Mouse (Mus musculus): ENCODE measurements at regions not wholly inside any gene's neighbourhood (a gene's known extent, or its start where the extent isn't known, plus 50 kb on each side); places are given as distances from the start of the nearest gene placed in this dataset.
A peak's percentile ranks its signal among the peaks of the same experiment; 100 is the strongest.

DNA sequence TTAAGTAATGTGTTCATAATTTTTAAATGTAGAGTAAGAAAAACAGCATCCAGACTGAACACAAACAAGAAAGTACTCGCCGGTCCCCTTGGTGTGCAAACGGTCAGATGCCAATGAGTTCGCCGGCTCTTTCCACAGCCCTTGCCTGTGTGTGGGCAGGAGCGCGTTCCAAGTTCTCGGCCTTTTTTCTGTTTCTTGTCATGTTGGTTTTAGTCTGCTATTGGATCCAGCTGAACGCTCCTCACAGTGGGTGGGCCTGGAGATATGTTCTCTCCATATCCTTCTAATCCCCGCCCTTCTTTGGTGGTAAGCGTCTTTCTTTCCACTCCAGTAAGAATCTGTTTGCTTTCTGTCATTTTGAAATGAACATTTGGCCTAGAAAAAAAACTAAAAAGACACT is 116.6 kb downstream of the Lrig3 start:
- Histone ChIP-seq H3K27ac (ENCODE audit: control insufficient read depth, low read depth, low read length) (no peak overlapping the region), H3K36me3 (ENCODE audit: control insufficient read depth in 1 of 2, insufficient read depth in 2 of 2, low read length in 2 of 2) (no peaks in the 10 kb centered on the region), H3K27me3 (ENCODE audit: control insufficient read depth in 1 of 2, insufficient read depth in 2 of 2, low read length in 2 of 2) (no peaks in the 10 kb centered on the region), H3K9me3 (replicated peaks; ENCODE audit: insufficient read depth, low read length) (no peaks in the 10 kb centered on the region), H3K4me3 (ENCODE audit: control insufficient read depth in 1 of 2, insufficient read depth in 1 of 2, low read depth in 2 of 2, low read length in 2 of 2) (no peak overlapping the region), H3K9ac (ENCODE audit: control insufficient read depth, low read depth, low read length, poor library complexity, severe bottlenecking) (no peak overlapping the region), H3K4me1 (ENCODE audit: control insufficient read depth in 1 of 2, insufficient read depth in 2 of 2, low read length in 2 of 2) (no peaks in the 10 kb centered on the region), H3K79me2 (ENCODE audit: control insufficient read depth, insufficient read depth, low read length, poor library complexity) (no peaks in the 10 kb centered on the region)
- no peak for DNase-seq (ENCODE audit: low read depth, low spot score)
- TF ChIP-seq RAD21 (IDR thresholded peaks at IDR 0.05; ENCODE audit: low read depth, low read length): no peak

DNA sequence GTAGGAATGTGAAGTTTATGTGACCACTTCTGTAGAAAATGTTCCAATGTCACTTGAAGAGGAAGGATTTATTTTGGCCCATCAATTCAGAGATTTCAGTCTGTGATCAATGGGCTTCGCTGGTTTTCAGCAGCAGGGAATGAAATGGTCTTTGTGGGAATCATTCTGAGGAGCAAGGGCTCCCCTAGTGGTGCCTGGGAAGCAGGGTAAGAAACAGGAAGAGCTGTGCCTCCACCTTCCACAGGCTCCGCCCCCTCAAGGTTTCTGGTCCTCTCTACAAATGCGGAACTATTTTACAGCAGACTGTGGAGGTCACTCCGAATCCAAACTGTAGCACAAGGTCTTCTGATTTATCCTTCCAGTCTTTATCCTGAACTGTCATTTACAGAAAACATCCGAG is 120.7 kb downstream of the Lrig3 start:
- Histone ChIP-seq H3K79me2 (ENCODE audit: control insufficient read depth, insufficient read depth, low read length, poor library complexity) (no peaks in the 10 kb centered on the region), H3K36me3 (ENCODE audit: control insufficient read depth in 1 of 2, insufficient read depth in 2 of 2, low read length in 2 of 2) (no peaks in the 10 kb centered on the region), H3K4me1 (ENCODE audit: control insufficient read depth in 1 of 2, insufficient read depth in 2 of 2, low read length in 2 of 2) (no peaks in the 10 kb centered on the region), H3K27ac (ENCODE audit: control insufficient read depth, low read depth, low read length) (no peak overlapping the region), H3K9ac (ENCODE audit: control insufficient read depth, low read depth, low read length, poor library complexity, severe bottlenecking) (no peak overlapping the region), H3K27me3 (ENCODE audit: control insufficient read depth in 1 of 2, insufficient read depth in 2 of 2, low read length in 2 of 2) (no peaks in the 10 kb centered on the region), H3K9me3 (replicated peaks; ENCODE audit: insufficient read depth, low read length) (no peaks in the 10 kb centered on the region), H3K4me3 (ENCODE audit: control insufficient read depth in 1 of 2, insufficient read depth in 1 of 2, low read depth in 2 of 2, low read length in 2 of 2) (no peak overlapping the region)
- DNase-seq (ENCODE audit: low read depth, low spot score): peak; percentile 8
- TF ChIP-seq CHD2 (IDR thresholded peaks at IDR 0.05; ENCODE audit: low read length) (no peak), CTCF (IDR thresholded peaks at IDR 0.05 in 2 of 3, conservative IDR thresholded peaks at IDR 0.05 in 1 of 3; ENCODE audit: control insufficient read depth in 1 of 3, insufficient read depth in 1 of 3, low read depth in 2 of 3, low read length in 3 of 3, poor library complexity in 1 of 3, severe bottlenecking in 1 of 3) (no peak; a peak in 1 of 6 replicates), MYC (IDR thresholded peaks at IDR 0.05; ENCODE audit: low read depth, low read length) (no peak), MEF2A (IDR thresholded peaks at IDR 0.05; ENCODE audit: extremely low read depth, insufficient replicate concordance, low read depth, low read length, poor library complexity, severe bottlenecking) (no peak), GABPA (IDR thresholded peaks at IDR 0.05; ENCODE audit: low read depth, low read length) (no peak), SMC3 (IDR thresholded peaks at IDR 0.05; ENCODE audit: low read depth, low read length) (no peak), ETS1 (IDR thresholded peaks at IDR 0.05; ENCODE audit: low read depth, low read length) (no peak), MXI1 (IDR thresholded peaks at IDR 0.05; ENCODE audit: low read depth, low read length) (no peak), KAT2A (conservative IDR thresholded peaks at IDR 0.05; ENCODE audit: low read depth, low read length) (no peak), TBP (IDR thresholded peaks at IDR 0.05; ENCODE audit: low read depth, low read length) (no peak), ZC3H11A (IDR thresholded peaks at IDR 0.05; ENCODE audit: low read depth, low read length) (no peak), HCFC1 (IDR thresholded peaks at IDR 0.05; ENCODE audit: low read depth, low read length) (no peak), UBTF (IDR thresholded peaks at IDR 0.05; ENCODE audit: borderline replicate concordance, insufficient read depth, low read depth, low read length) (no peak), ZKSCAN1 (IDR thresholded peaks at IDR 0.05; ENCODE audit: low read depth, low read length) (no peak), MAX (IDR thresholded peaks at IDR 0.05; ENCODE audit: low read length) (no peak), GATA1 (IDR thresholded peaks at IDR 0.05; ENCODE audit: low read depth, low read length) (no peak), JUND (IDR thresholded peaks at IDR 0.05; ENCODE audit: low read depth, low read length) (no peak), SIN3A (IDR thresholded peaks at IDR 0.05; ENCODE audit: low read length) (no peak)
